Mouse (Mus musculus) kidney, adult 9 months (tissue): ENCODE data around the gene Etv6.

Source experiments
- DNase-seq: peaks from one replicate; pipeline ENCODE4 v3.0.0; 2022

Gene Etv6

DNA sequence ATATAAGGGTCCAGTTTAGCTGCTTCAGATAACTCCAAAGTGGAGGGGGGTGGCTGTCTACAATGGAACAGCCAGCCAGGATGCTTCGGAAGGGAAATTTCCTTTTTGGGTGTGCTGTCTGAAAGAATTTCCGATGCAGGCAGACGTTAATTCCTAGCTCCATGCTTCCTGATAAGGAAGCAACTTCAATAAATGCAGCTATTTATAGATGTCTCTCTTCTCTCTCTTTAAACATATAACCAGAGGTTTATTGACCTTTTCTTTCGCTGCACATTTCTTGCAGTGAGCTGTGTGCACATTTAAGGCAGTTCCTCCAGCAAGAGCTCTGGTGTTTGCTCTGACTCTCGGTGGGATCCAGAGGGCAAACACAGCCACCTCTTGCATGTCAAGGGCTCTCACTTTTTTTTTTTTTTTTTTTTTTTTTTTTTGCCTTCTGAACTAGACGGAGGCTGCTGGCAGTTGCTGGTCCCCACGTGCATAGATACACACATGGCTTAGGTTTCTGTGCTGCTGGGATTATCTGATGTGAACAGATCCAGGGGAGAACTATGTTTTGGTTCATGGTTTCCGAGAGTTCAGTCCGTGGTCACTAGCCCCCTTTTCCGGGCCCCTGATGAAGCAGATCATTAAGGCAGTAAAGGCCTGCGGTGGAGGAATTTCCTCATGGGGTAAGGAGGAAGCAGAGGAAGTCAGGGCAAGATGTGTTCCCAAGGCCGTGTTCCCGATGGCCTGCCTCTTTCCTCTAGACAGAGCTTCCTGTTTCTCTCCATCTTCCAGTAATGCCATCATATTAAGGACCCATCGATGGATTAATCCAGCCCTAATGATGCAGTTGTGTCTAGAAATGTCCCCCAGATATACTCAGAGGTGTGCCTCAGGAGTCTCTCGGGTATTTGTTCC lies 109.0 kb downstream of the Etv6 start:
- DNase-seq = peak; percentile 40

DNA sequence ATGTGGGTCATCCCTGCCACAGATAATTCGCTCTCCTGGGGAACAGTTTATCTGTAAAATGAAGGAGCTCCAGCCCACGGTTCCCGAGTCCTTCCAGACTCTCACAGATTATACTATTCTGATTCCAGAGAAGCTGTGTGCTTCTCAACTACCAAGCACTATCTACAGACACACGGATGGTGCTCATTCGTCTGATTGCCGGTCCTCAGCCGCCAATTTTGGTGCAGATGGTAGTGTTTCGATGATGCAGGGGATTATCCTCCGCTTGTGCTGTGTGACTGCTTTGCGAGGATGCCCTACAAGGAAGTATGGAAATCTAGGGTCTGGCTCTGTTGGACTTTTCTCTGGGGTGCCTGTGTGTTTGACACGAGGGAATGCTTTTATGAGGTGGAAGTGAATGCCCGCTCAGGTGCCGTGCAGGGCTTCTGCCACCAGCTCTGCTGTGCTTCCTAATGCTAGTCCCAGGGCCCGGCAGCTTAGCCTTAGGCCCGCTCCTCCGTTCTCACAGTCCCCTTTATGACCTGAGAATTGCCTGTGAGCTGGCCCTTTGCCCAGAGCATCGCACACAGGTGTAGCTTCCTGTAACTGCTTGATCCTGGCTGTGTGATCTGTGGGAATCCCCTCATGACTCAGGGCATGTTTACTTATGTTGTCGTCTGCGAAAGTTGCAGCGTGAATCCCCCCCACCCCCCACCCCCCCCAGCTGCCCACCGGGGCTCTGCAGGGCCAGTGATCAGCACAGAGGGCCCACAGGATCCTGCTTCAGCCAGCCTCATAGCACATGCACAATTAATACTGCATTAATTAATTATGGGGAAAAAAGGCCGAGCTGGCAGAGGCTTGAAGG lies 112.3 kb downstream of the Etv6 start:
- peak; percentile 47 for DNase-seq

DNA sequence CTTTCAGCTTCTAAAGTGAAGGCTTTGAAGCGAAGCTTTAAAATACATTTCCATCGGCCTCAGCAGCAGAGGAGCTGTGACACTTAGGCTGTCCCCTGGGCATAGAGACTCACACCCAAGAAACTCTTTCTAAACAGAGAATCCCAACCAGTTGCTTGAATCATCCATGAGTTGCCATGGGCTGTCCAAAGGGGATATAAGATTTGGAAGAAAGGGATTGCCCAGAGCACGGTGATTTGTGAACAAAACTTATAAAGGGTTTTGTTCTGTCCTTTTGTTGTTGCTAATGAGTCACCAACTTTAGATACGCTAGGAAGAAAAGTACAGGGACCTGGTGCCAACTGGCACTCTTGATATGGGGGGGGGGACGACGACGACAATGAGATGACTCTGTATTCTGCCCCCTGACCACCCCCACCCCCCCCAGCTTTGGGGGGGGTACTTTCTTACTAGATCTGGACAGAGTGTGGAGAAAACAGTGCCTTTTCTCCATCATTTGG lies 113.0 kb downstream of the Etv6 start:
- no peak for DNase-seq

DNA sequence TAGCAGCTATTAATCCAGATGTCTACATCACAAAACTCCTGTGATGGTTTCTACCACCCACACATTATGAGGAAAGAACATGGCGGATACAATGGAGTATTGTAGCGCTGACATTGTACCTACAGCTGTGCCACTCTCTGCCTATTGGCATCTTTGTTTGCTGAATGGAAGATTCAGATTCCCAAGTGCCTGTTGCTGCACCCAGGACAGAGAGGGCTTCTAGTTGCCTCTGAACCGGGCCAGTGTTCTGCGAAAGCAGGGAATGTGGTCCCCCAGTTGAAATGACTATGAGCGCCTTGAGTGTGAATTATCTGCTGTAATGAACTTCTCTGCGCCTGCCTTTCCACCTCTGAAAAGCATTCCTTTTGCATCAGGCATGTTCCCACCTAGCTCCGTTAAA lies 114.1 kb downstream of the Etv6 start:
- no peak for DNase-seq

DNA sequence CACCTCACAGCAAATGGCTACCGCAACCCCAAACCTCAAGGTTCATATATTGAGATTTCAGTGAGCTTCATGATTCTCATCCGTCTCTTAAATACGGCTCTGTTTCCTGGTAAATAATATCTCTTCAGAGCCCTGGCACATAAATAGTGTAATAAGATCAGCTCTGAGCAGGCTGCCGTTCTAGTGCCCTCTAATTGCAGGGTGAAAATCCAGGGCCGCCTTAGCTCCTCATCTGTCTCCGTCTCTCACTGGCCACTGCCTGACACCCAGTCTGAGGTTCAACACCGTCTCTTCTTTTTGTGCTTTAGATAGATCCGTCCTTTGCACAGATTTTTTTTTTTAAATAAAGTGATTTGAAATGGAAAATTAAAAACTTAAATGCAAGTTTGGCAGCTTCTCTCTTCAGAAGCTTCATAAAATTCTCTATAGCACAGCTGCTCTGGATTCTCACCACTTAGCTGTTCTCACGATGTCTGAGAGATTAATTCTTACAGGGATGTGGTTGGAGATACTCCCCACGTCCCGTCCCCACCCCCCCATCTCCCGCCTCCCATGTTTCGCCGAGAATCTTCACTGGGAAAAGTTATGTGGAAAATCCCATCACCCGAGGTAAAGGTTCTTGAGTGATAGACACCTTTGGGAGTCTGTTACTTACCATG lies 115.7 kb downstream of the Etv6 start:
- no peak for DNase-seq

DNA sequence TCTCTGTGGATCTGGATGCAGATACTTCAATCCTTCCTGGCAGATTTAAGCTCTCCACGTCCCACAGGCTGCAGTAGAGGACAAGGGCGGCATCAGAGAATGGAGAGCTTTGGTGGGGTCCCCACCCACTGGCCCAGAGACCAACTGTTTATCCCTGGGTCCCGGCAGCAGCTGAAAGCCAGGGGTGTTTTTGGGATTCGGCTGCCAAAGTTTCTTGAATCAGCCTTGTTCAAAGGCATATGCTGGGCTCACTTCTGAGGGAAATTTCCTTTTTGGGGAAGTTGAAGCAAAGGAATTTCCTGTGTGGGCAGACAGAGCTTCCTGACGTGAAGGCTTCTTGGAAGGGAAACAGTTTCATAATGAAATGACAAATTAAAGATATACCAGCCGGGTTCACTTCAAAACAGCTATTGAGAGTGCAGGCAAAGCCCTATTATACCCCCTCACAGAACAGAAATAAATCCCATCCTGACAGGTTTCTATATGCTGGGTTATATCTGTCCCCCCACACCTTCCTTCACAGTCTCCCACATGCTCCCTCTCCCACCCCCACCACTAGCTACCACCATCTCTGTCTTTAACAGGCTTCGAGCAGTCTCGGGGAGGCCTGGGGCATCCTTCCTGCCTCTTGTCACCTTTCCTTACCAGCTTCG lies 116.5 kb downstream of the Etv6 start:
- peak; percentile 76 for DNase-seq

DNA sequence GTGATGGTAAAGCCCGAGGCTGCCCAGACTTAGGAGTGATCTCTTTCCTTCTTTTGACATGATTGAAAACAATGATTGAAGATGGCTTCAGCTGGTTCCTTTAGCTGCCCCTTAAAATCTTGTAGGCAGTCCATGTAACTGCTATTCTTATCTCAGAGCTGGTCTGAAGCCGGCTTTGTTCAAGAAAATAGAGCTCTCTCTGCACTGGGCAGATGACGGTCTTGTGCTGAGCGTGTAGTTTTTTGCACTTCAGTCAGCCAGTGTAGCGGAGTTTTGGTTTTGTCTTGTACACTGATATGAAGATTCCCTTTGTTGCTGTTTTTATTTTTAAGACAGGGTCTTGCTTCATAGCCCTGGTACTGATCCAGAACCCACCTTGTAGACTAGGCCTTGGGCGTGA lies 117.0 kb downstream of the Etv6 start:
- DNase-seq = no peak

DNA sequence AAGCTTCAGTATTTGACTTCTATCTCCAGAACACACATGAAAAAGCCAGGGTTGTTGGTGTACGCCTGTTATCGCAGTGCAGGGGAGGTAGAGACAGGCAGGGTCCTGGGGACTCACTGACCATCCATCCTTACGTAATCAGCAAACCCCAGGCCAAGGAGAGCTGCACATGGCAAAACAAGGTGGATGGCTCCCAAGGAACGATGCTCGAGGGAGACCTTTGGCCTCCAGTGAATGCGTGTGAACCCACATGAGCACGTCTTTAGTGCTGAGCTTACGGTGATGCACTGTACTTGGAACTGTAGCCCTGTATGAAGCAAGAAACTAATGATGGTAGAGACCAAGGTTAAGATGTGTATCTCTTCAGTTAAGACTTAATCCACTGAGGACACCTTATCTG lies 119.2 kb downstream of the Etv6 start:
- DNase-seq = peak; percentile 66

DNA sequence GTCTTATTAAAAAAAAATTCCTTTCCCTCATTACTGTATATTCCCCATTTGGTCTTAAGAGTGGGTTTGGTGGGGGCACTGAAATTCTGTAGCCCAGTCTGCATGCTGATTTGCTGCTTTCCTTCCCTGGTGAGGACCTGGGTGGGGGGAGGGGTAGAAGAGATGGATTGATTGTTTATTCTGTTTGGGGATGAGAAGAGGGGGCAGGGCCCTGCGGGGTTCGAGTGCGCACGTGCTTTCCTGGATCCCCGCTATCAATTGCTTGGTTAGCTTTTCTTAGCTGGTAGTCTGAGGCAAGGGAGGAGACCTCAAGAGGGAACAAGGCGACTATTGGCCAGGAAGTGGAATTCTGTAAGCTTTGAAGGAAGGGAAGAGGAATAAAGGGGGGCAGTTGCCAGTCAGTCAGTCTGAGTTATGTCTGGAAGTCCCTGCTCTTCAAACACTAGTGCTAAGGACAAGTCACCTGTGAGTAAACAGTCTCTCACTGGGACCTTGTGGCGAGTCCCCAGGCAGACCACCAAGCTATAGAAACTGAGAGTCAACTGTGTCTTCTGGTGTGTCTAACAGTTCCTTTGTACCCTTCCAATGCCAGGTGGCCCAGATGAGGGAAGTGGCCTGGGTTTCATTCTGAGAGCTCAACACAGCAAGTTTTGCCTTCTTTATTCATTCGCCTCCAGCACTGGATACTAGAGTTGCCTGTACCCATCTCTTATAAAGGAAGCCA lies 120.6 kb downstream of the Etv6 start:
- DNase-seq = no peak

DNA sequence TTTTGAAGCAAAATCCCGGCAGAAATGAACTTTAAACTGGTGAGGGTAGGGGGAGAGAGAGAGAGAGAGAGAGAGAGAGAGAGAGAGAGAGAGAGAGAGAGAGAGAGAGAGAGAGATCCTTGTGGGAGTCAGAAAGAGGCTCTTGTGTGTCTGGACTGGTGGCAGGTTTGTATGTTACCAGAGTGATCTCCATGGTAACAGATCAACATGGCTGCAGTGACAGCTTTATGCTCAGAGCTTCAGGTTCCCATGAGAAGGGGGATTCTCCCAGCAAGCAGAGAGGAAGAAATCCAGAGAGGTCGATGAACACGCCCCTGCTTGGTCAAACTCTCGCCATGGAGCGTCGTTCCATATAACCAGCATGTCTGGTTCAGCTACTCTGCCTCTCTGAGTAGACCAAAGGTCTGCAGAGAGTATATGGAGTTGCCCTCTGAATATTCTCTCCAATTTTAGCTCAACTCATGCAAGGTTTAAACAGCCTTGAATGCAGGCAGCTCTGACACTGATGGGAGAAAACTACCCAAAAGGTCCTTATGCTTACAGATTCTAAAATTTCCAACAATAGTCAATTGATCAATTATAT lies 122.1 kb downstream of the Etv6 start:
- no peak for DNase-seq

DNA sequence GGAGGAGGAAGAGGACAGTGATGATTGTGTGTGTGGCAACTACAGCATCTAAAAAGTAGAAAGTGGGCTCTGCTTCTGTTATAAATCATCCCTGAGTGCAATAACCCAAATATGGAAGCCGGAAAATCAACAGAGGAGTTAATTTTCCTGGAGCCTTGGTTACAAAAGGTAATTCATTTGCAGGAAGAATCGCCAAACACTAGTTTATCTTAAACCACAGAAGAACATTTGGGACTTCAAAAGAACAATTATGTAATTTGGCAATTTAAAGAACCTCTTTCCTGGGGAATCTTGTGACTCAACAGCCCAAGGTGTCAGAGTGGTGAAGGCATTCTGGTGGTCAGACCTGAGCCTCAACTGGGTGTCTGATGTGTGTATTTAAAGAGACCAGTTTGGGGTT lies 122.7 kb downstream of the Etv6 start:
- peak; percentile 79 for DNase-seq

DNA sequence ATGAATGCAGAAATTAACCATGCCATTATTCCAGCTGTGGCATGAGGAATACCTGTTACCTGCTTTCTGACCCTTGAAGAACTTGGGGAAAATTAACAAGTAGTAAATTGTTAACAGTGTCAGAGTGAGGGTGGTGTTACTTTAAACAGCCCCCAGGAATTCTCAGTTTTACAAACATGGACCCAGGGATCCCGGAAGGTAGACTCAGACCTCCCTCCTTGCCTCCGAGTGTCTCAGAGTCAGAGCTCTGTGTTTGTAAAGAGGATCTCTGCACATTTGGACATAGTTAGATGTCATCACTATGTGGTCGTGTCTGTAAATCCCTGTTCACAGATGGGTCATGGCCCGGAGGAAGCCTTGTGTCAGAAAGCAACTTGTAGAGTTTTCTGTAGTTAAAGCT lies 124.2 kb downstream of the Etv6 start:
- peak; percentile 76 for DNase-seq

DNA sequence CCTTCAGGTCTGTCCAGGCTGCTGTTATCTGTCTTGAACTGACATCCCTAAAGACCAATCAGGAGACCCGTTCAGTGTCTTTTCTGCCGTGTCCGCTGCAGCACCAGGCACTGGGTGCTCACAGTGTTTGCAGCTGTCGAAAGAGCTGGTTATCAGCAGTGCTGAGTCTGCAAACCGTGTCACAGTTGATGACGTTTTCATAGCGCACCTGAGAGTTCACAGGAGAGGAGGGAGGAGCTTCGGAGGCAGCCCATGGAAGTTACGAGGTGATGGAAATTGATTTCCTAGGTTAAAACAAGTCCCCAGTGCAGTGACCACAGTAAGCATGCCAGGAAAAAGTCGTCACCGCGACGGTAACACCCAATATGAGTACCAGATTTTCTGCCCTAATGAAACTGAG lies 125.5 kb downstream of the Etv6 start:
- DNase-seq = no peak

DNA sequence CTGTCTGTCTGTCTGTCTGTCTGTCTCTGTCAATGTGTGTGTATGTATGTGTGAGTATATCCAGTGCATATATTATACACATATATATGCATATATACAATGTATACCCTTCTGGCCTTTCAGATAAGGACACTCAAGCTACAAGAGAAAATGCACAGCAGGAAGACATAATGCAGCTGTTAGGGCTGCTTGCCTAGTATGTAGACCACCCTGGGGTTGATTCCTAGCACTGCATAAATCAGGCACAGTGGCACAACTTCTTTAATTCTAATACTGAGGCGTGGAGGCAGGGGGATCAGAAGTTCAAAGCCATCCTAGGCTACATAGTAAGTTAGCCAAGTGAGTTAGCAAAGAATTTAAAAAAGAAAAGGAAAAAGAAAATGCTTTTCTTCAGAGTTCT lies 127.8 kb downstream of the Etv6 start:
- DNase-seq = no peak

DNA sequence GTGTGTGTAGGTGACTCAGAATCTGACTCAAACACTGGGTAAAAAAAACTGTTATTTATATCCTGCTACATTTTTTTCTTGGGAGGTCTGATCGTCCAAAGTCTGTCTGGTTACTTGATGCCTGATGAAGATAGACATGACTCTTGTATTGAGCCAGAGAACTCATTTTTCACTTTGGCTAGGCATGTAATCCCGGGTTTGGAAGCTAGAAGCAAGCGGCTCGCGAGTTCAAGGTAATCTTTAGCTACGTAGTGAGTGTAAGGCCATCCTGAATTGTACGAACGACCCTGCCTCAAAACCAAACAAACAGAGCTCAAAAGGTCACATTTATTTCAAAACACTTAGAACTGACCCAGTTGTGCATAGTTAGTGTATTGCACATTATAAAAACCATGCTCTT lies 128.9 kb downstream of the Etv6 start:
- peak; percentile 74 for DNase-seq

DNA sequence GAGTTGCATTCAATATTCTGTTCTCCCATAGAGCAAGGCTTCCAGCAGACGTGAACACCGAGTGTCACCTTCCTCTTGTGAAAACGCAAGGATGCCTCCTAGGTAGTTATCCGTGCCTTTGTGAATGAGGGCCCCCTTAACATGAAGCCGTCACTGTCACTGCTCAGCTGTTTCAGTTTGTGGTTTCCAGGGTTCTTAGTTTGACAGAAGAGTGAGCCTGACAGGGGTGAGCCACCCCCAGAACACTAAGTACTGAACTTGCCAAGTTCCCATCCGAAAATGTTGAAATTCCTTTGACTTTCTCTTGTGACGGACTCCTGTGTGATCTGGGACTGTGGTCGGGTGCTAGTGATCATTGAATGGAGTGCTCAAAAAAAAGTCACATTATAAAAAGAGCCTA lies 129.5 kb downstream of the Etv6 start:
- DNase-seq = no peak

DNA sequence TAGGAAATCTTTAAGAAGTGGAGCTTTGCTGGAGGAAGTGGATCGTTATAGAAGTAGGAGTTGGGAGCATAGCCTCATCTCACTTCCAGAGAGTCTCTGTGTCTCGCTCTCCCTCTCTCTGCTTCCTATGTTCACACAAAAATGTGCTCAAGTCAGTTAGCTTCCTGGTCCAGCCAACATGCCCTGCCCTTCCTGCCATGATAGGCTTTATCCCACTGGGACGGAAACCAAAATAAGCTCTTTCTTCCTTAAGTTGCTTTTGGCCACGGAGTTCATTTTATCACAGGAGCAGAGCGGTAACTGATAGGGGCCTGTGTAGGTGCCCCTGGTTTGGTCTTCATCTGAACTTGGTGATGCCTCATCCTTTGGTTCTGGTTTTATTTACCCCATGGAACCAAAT lies 132.5 kb downstream of the Etv6 start:
- no peak for DNase-seq

DNA sequence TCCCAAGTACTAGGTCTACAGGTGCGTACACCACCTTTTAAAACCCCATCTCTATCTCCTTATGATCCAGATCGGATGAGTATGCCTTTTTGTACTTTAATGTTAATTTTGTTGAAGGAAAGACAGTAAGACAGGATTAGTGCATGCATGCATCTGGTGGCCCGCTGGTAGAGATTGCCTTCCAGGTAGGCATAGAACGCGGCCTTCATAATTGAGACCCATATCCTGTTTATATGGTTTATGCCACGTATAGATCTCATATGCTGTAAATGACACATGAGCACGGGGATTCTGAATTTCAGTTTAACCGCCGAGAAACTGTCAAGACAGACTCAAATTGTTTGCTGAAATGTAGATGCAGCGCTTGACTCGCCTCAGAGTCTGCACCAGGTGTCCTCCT lies 133.3 kb downstream of the Etv6 start:
- DNase-seq = no peak

DNA sequence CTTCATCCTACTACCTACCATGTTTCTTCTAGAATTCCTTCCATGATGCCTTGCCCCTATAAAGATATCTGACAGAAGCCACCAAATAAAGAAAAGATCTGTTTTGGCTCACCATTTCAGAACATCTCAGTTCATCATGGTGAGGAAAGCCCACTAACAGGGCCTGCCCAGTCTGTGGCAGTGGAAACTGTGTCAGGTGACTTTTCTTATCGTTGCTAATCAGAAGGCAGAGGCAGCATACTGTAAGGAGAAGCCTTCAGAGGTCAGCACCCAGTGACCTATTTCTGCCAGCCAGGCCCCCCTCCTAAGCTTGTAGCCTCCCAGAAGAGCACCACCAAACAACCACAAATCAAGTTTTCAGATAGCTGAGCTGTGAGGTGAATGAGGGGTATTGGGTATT lies 135.7 kb downstream of the Etv6 start:
- no peak for DNase-seq

DNA sequence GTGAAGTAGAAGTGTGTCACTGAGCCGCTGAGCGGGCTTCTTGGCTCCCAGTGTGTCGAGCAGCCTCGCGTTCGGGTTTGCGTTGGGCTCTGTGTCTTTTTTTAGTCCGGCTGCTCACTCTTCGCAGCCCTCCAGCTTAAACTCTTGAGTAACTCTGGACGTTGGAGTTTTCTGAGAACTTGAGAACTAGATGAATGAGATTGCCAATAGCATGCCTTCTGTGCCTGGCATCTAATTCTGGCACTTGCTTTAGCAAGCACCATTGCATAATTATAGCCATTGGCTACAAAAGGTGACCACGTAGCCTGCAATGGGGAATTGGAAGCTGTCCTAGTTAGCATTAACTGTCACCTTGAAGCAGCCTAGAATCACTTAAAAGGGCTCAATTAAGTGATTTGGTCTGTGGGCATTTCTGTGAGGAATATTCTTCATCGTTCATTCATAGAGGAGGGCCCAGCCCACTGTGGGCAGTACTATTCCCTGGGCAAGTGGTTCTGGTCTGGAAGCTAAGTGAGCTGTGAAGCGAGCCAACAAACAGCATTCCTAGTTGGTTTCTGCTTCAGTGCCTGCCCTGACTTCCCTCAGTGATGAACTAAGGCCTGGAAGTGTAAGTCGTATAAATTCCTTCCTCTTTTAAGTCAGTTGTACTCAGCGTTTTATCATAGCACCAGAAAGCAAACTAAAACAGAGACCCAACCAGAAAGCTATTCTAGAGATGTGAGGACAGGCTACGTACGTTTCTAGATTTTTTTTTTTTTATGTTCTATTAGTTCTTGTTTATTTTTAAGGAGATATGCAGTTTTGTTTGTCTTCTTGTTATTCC lies 136.6 kb downstream of the Etv6 start:
- peak; percentile 64 for DNase-seq

DNA sequence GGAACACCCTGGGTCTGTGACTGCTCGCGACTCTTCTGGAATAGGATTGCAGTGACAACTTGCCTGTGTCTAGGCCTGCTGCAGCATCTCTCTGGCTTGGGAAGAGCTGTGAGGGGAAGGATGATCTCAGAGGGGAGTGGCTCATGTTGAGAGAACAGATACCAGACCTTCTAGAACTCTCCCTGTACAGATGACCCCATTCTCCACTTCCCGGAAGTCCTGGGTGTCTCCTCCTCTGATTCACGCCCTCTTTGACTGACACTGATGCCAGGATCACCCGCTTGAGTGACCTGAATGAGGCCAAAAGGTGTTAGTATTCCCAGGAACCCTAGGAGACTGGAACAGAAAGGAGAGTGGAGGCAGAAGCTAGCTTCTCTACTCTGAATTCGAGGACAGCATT lies 137.9 kb downstream of the Etv6 start:
- DNase-seq = no peak
